Mouse (Mus musculus): ENCODE data around the gene Tmem108. TPM values are rescaled to one million over a fixed set of nuclear protein-coding genes. Genes with fewer than 3 reads are reported as not detected.

Tmem108 gene
- total RNA-seq, 2 experiments from 2014 or later: not detected

DNA sequence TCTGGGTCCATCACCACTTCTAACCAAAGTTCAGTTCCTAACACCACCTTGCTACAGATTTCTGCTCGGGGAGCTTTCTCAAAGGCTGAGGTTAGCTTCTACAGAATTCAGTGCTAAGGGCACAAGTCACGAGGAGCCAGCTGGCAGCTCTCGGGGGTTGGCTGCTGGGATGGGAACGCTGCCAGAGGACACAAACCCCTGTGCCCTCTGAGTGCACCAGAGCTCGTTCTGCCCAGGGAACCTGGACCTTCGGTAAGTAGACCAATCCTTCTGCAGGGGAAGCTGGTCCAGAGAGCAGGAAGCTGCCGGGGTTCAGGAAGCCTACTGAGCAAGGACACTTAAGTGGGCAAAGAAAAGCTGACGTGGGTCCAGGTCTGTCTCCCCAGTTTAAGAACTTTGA lies 40.6 kb downstream of the Tmem108 start:
- DNase-seq (ENCODE audit: low spot score): no peak

DNA sequence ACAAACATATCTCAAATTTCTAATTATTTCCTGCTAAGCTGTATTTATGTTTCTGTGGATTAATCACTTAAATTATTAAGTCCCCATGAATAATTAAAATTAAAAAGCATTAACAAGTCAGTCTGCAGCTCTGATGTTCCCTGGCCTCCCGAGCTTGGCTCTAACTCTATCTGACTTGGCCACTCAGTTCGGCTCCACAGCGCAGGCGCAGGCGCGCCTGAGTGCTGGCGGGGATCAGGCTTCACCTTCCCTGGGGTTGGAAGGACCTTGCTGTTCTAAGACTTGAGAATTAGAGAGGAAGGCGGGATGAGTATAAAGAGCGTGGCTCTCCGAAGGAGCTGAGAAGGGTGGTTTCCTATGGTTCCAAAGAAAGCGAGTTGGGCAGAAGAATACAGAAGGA lies 41.6 kb downstream of the Tmem108 start:
- no peak for DNase-seq (ENCODE audit: low spot score)

DNA sequence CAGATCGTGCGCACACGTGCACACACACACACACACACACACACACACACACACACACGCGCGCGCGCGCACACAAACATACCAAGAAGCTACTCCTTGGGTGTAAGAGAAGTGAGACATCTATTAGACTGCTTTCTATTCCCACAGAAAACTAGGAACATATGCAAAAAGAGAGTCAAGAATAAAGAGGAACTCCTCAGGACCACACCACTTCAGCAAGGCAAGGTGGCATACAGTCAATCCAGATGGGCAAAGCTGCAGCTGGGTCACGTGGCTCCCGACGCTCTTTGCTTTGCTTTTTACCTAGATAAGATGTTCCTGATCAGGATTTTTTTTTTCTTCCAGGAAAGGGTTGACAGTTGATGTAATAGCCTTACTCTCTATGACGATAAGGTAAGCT lies 45.6 kb downstream of the Tmem108 start:
- DNase-seq (ENCODE audit: low spot score): no peak

DNA sequence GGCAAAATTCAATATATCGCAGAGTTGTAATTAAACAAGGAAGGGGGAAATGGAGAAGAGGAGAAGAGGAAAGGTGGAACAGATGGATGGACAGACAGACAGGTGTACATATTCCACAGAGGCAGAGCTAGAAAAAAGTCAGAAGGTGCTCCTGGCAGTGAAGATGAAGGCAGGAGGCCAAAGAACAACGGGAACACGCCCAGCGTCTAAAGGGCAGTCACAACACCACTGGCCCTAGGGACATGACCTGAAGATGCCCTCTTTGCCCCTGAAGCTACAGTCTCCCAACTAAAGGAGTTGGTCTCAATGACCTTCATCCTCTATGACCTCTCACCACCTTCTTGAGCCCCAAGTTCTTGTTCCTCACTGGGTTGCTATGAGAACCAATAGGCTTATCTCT lies 46.3 kb downstream of the Tmem108 start:
- DNase-seq (ENCODE audit: low spot score): no peak

DNA sequence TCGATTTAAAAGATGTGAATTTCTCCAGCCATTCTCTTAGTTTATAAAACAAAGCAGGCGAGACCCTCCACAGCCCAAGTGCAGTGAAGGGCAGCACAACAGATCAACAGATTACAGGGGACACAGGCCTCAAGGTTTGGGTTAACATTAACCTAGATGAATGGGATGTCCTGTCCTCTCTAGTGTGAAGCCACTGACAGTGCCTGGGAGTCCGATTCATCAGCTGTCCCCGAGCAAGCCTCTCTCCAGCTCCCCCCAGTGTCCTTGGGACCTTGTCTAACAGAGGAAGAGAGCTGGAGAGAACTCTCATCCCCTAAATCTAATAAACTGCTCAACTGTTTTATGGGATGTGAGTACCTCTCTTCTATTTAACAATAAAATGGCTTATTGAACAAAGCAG lies 48.4 kb downstream of the Tmem108 start:
- DNase-seq (ENCODE audit: low spot score): no peak

DNA sequence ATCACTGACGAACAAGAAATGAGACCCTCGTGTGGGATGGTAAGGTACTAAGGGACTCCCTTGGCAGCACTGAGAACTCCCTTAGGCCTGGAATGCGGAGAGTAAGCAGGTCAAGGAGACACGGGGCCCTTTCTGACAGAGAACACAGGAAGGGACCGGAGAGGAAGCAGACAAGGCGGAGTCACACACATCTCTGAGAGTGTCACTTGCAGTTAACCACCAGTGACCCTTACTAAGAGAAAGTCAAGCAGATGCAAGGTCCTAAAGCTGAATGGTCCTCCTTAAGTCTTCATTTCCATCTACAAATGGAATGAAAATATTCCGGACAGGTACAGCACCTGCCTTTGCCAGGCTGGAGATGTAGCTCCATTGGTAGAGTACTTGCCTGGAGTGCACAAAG lies 48.9 kb downstream of the Tmem108 start:
- DNase-seq (ENCODE audit: low spot score): no peak

DNA sequence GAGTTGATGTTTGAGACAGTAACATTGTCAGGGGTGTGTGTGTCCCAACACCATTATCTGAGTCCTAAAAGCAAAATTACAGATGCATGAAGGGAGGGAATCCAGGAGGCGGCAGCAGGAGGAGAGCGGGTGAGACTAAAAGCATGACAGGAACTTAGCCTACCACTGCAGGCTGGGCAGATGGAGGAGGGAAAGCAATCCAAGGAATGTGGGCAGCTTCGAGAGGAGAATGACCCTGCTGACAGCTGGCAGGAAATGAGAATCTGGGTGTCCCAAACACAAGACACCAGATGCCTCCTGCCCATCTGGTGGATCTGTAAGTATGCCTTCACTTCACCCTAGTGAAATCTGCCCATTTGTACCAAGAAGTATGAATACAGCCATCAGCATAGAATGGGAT lies 51.9 kb downstream of the Tmem108 start:
- DNase-seq (ENCODE audit: low spot score): no peak

DNA sequence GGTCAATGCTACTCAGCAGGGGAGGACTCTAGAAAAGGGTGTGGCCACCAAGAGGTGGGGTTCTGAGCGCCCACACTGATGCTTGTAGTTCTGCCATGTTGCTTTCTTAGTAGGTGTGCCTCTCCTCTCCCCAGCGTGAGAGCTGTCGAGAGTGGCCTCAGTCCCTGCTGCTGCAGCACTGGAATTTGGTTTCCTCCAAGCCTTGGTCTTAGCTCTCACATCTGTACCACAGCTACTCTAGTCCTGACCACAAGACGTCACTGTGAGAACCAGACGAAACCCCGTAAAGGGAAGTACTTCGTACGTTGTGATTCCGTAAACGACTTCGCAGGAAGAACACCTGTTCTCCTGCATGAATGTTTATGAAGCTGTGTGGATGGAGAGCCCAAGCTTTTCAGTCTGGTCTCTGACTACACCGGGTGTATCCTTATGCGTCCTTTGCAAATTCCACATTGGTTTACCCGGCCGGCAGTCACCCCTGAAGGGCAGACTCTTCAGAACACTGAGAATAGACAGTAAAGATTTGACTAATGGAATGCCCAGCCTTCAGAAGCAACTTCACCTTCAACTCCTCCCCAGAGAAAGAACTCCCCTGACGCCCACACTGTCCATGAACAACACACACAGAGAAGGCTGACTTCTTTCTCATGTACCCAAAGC lies 53.0 kb downstream of the Tmem108 start:
- DNase-seq (ENCODE audit: low spot score): no peak

DNA sequence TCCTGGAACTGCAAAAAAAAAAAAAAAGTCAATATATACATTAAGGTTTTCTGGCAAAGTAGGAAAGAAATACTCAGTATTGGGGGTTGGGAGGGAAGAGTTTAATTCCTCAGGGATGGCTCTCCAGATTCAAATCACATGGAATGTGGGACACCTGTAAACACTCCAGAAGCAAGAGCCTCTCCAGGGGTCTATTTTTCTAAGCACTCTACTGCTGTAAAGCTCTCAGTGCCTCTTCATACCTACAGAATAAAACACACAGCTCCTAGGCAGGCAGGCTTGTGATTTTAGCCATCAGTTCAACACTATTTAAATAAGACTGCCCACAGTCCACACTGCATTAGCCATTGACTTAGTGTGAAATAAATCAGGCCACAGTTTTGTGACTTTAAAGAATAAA lies 53.8 kb downstream of the Tmem108 start:
- no peak for DNase-seq (ENCODE audit: low spot score)

DNA sequence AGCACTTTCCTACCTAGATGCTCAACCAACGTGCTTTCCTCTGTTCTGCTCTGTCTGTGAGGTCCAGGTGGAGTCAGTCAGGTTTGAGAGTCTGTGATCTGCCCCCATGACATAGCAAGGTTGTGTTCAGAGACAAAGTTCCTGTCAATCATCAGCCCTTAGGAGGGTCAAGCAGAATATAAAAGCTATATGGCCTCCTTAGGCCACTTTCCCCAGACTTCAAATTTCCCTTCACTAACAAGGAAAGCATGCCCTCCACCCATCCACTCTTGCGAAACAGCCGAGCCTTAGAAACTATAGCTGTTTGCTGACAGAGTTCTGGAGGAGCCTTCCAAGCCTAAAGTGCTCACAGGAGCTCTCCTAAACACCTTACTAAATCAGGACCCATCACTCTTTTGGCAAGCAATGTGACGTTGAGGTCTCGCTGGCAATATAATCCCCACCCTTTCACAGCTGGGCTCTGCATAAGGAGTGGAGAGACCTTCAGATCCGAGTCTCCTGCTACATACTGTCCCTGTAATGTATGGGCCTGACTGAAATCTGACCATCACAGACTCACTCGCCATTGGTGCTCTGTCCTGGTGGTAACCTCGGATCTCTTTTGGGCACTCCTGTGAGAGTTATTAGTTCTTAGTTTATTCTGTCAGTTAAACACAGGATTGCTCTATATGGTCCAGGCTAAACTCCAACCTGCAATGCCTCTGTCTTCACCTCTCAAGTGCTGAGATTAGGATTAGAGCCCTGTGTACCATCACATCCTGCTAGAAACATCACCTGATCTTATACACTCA lies 54.4 kb downstream of the Tmem108 start:
- DNase-seq (ENCODE audit: low spot score): no peak

DNA sequence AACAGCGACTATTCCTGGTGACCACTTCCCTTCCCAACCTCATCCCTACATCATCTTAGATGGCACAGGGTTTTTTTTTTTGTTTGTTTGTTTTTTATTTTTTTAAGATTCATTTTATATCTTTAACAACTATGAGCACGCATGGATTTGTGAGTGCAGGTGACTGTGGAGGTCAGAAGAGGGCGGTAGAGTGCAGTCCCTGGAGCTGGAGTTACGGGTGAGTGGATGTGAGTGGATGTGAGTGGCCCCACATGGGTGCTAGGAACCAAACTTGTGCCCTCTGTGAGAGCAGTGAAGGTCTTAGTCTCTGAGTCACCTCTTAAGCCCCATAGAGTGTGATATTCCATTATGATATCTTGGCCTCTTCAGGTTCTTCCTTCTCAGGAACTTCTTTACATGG lies 55.9 kb downstream of the Tmem108 start:
- DNase-seq (ENCODE audit: low spot score): no peak

DNA sequence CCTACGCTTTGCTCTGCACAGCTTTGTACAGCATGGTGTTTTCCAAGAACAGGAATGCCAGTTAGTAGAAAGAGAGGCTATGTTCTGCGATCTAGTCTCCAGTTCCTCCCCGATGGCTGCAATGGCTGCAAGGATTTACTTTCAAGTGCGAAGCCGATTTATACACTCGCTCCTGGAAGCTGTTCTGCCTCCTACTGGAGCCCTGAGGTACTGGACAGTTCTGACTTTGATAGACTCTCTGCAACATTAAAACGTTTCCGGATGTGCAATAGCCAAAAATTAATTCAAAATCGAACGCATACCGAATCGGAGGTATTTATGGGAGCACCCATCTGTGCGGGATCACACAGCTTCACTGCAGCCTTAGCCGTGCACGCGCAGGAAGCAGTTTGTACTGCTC lies 58.6 kb downstream of the Tmem108 start:
- no peak for DNase-seq (ENCODE audit: low spot score)

DNA sequence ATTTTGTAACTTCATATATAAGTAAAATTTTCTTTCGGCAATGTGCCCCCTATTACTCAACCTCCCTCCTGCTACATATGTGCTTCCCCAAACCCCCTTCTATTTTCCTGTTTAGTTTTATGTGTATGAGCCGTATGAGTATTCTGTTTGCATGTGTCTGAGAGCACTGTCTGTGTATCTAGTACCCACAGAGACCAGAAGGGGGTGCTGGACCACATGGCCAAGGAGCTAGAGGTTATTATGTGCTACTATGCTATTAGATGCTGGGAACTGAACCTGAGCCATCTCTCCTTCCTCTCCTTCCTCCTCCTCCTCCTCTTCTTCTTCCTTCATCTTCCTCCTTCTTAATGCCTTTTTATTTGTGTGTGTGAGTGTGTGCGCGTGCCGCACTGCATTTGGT lies 59.2 kb downstream of the Tmem108 start:
- DNase-seq (ENCODE audit: low spot score): no peak

DNA sequence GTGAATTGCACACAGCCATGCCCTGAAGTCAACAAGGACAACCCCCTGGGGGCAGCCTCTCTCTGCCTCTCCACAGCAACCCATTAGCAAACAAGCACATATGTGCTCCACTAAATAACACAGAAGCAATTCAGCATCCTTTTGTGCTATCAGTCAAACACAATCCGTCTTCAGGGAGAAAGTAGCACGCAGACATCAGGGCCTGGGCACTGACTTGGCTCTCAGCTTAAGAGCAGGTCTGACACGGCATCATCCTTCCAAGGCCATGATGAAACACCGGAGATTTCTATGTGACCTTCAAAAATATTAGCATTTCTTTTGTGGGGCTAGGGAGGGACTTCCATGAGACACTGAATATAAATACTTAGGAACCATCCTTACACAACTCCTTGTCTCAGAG lies 60.2 kb downstream of the Tmem108 start:
- DNase-seq (ENCODE audit: low spot score): no peak

DNA sequence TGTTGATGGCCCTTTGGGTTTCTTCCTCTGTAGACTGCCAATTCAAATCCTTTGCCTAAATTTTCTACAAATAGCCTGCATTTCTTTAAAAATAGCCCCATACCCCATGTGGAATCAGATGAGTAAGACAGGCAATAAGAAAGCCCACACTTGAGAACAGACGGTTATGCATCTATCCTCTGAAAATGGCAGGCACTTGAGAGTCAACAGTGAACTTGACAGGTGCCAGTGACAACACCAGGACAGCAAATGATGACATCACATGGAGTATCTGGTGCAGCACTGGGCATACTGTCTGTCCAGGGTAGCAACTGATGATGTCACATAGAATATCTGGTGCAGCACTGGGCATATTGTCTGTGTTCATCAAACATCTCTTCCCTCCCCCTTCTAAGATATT lies 61.4 kb downstream of the Tmem108 start:
- DNase-seq (ENCODE audit: low spot score): no peak

DNA sequence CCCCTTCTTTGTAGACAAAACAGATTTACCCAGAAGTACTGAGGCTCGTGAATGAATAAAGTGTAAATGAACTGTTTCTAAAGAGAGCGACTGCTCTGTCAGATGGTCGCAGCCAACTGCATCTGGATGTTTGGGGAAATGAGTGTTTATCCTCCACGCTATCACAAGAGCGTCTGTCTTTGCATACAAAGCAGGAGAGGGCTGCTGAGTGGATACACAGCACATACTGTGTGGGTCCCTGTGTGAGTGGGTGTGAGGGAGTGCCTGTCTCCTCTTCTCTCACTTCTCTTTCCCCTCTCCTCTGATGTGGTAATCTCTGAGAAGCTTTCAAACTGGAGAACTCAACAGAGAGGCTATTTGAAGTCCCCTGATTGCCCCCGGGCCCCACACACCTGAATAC lies 64.7 kb downstream of the Tmem108 start:
- DNase-seq (ENCODE audit: low spot score): no peak

DNA sequence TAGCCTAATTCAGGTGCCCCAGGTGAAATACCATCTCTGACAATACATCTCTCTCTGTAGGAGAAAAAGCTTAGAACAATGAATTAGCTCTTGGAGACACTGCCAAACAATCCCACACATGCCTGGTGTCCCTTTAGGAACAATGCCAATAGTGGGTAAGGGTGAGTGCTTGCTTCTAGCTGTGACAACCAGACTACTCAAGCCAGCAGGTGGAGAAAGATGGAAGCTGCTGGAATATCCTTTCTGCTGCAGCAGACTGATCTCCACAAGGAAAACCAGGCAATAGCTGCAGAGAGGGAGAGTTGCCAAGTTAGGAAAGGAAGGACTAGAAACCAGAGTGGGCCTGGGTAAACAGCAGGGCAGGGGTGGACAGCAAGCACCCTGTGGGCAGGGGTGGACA lies 67.8 kb downstream of the Tmem108 start:
- no peak for DNase-seq (ENCODE audit: low spot score)

DNA sequence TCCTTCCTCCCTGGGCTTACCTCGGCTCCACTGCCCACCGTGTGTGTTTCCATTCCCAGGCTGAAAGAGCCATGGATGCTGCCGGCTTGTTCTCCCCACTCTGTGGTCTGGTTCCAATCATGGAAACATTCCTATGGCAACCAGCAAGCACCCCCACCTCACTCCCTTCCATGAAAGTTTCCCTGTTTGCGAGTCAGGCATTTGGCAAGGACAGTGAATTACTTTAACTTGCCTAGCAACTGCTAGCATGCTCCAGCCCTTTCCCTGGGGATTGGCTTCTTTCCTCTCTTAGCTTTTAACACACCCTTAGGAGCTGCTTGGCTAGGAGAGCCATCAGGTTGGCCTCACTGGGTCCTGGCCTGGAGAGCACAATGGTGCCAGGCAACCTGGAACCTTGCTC lies 68.9 kb downstream of the Tmem108 start:
- no peak for DNase-seq (ENCODE audit: low spot score)

DNA sequence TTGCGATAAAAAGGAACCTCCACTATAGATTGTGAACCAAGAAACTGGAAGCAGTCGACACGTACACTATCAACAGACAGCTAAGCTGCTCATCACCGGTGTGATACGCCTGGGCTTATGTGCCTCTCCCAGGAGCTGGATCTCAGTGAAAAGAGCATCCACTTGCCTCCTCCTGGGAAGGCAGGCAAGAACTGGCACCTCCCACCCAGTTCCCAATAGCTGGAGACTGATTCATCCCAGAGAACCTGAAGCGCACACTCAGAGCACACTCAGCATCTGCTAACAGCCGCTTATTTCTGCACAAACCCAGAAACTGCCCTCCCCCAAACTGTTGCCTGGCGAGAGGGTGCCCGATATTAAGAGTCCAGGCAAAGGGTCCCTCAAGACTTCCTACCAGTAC lies 69.8 kb downstream of the Tmem108 start:
- DNase-seq (ENCODE audit: low spot score): no peak

DNA sequence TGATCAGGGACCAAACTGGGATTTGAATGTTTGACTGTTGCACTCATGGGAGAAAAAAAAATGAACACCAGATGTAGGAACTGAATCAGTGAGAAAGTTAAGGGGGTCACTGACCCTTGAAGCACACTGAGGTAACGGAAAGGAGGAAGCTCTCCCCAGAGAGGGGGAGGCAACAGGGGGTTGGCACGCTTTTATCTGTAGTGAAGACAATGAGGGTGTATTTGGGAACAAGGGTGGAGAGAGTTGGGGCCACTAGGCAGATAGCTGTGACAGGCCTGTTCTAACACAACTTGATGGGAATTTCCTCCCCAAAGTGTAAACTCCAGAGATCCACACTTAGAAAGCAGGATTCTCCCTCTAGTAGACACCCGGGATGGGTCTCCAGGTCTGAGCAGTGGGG lies 71.2 kb downstream of the Tmem108 start:
- DNase-seq (ENCODE audit: low spot score): no peak

DNA sequence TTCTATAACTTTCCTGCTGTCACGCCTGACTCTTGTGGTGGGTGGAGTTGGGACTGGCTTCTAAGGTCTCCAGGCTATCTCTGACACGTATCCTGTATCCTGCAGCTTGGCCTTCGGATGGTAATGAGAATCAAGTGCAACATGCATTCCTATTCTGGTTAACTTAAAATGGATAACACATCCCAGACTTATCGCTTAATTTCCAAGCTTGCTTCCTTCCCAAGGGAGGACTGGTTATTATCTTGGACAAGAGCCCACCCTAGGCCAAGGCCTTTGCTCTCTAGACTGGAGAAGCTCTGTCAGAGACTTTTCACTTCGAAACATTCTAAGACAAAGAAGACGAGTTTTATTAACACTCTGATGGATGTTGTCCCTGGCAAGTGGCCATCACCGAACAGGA lies 71.9 kb downstream of the Tmem108 start:
- no peak for DNase-seq (ENCODE audit: low spot score)

DNA sequence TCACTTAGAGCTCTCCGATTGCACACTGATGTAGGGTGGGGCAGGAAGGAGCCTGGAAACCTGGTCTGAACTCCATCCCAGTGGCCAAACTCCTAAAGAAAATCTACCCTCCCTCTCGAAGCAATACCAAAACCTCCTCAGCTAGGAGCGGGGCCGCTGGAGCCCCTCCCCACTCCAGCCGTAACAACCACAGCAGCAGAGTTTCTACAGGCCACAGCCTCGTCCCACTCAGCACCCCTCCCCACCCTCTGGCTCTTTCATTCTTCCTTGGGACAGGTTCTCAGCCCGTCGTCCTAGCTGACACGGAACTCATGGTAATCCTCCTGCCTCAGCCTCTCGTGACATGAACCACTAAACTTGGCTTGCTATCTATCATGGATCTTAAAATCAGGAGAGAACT lies 72.6 kb downstream of the Tmem108 start:
- DNase-seq (ENCODE audit: low spot score): no peak

DNA sequence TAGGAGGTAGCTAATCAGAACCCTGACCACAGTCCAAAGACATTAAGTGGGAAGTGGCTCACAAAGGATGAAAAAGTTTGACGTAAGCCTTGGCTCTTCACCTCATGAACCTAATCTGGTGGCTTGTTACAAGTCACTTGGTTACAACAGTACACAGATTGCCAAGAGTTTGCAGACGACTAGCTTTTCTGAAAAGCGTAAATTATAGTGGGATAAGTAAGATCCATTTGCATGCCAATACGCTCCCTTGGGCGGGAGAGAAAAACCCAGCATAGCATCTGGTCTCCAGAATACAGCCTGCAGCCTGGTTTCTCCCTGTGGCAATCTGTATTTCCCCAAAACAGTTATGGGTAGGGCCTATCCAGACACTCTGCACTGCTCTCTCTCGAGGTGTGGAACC lies 74.5 kb downstream of the Tmem108 start:
- no peak for DNase-seq (ENCODE audit: low spot score)

Measured in gastrocnemius, adult 18-20 months (tissue).